Mouse (Mus musculus) frontal cortex, adult 2 months (tissue): ENCODE data around the gene Ankrd39. TPM values are rescaled to one million over a fixed set of nuclear protein-coding genes. Genes with fewer than 3 reads are reported as not detected.

Experiments used
- DNase-seq, 2 experiments: peaks; one replicate each; pipeline ENCODE4 v3.0.0; 2022; ENCODE audit warnings: low spot score in 1 of 2; ENCODE audit errors: extremely low spot score in 1 of 2
- polyA plus RNA-seq: library from polyadenylated mRNA; depleted of rRNA; stranded (reverse); fragments of >200 nt; gene quantifications from 2 replicates; pipeline ENCODE4 v1.2.3, GENCODE M21; 2012; rRNA removed

The Ankrd39 gene
- polyA plus RNA-seq, 1 experiment = 17.7 TPM

DNA sequence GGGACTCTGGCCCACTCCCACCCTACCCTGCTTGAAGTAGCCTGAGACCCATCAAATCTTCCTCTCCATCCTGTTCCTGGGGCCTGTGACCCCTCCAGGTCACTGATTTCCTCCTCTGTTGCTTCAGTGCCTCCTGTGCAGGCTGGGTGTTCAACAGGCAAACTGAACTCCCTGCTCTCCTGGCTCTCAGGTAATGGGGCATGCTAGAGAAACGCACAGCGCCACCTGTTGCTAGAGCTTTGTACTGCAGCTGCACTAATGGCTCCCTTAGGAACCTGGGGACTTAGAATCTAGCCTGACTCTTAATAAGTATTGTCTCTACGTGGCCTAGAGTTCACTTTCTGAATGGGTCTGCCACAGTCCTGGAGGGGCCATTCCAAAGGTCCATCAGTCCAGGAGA lies 46.0 kb downstream of the Ankrd39 start:
- peak; percentile 26 to 87 for DNase-seq

GRCm38 (mm10) chr1:36497312-36497711 lies 49.9 kb downstream of the Ankrd39 start:
- DNase-seq = no peak

GRCm38 (mm10) chr1:36496719-36497118 lies 50.5 kb downstream of the Ankrd39 start:
- peak in 1 of 2 experiments; percentile 50 for DNase-seq

- no peak for DNase-seq
Observed at GRCm38 (mm10) chr1:36493299-36493698, 53.9 kb downstream of the Ankrd39 start.

GRCm38 (mm10) chr1:36492416-36493139 lies 54.7 kb downstream of the Ankrd39 start:
- no peak for DNase-seq

- no peak for DNase-seq
Observed at GRCm38 (mm10) chr1:36489661-36490060, 57.6 kb downstream of the Ankrd39 start.

Other genes with a start within 250 kb of the Ankrd39 start
- gene Arid5a, start 239.7 kb downstream of the Ankrd39 start, polyA plus RNA-seq = 9.0 and 11.2 TPM in 2 replicates
- 65.5 and 65.8 TPM in 2 replicates for gene Kansl3, start 178.3 kb downstream of the Ankrd39 start, polyA plus RNA-seq
- gene Fer1l5, start 175.2 kb downstream of the Ankrd39 start, polyA plus RNA-seq = 0.29 and 0.36 TPM in 2 replicates
- gene Lman2l, start 102.2 kb downstream of the Ankrd39 start, polyA plus RNA-seq = 39.1 and 39.6 TPM in 2 replicates
- 7.9 and 8.6 TPM in 2 replicates for gene Cnnm4, start 75.8 kb downstream of the Ankrd39 start, polyA plus RNA-seq
- gene Cnnm3, start 35.6 kb downstream of the Ankrd39 start, polyA plus RNA-seq = 26.6 and 27.1 TPM in 2 replicates
- gene Ankrd23, start 10.6 kb downstream of the Ankrd39 start, polyA plus RNA-seq = 9.5 and 11.5 TPM in 2 replicates
- gene Gm42417, start 8.0 kb downstream of the Ankrd39 start, polyA plus RNA-seq = 0.04 TPM in 1 of 2 replicates, not detected in the other
- 12.3 and 12.7 TPM in 2 replicates for gene Sema4c, start 10.9 kb upstream of the Ankrd39 start, polyA plus RNA-seq
- 0.58 and 1.4 TPM in 2 replicates for gene Fam178b, start 135.7 kb upstream of the Ankrd39 start, polyA plus RNA-seq
- 636 and 685 TPM in 2 replicates for gene Cox5b, start 144.0 kb upstream of the Ankrd39 start, polyA plus RNA-seq
- gene 4933424G06Rik, start 162.7 kb upstream of the Ankrd39 start, polyA plus RNA-seq = 0.10 and 0.46 TPM in 2 replicates
- gene Actr1b, start 167.0 kb upstream of the Ankrd39 start, polyA plus RNA-seq = 362 and 413 TPM in 2 replicates
- 2.5 and 3.7 TPM in 2 replicates for gene Zap70, start 214.4 kb upstream of the Ankrd39 start, polyA plus RNA-seq